Mouse (Mus musculus): ENCODE data around the gene Ryr1. TPM values are rescaled to one million over a fixed set of nuclear protein-coding genes. Genes with fewer than 3 reads are reported as not detected.
"Not testable (repeated sequence)": the region's sequence is repeated elsewhere in the genome, so short reads cannot be mapped to it uniquely, and the experiment has no call there.

The Ryr1 gene
- total RNA-seq, 2 experiments from 2014 or later: 1,495 to 1,823 TPM

DNA sequence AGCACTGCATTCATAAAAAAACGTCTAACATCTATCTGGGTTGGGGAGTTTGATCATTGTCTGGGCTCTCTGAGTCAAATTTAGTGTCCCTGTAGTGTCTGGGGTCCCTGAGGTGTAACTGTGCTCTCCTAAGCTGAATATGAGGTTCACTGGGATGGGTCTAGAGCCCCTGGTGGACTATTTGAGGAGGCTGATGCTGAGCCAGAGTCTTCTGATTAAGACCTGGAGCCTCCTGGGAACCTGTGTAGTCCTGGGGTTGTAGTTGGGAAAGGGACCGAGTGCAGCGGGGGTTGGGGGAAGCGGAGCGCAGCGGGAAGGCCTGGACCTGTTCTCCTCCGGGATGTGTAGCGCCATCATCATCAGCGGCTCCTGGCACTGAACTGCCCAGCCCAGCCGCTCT is 38.1 kb downstream of the Ryr1 start:
- intact Hi-C loops (cut with DNase I): no loop called here

DNA sequence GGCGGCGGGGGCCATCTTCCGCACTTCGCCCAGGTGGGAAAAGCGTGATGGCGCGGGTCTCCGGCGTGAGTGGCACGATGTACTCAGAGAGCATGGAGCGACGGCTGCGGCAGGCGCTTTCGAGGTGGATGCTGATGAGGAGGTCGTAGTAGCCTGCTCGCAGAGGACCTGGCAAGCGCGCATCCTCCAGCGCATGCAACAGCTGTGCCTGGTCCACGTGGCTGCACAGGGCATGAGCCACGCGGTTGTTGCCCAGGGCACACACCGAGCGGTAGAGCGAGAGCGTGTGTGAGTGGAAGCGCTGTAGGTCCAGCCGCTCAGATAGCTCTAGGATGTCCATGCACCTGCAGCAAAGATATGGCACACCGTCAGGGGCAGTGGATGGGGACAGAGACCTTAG is 39.0 kb downstream of the Ryr1 start:
- intact Hi-C loops (cut with DNase I): no loop called here

More for the DNA sequence above, 38.1 kb downstream of the Ryr1 start:
- no peak for DNase-seq

DNA sequence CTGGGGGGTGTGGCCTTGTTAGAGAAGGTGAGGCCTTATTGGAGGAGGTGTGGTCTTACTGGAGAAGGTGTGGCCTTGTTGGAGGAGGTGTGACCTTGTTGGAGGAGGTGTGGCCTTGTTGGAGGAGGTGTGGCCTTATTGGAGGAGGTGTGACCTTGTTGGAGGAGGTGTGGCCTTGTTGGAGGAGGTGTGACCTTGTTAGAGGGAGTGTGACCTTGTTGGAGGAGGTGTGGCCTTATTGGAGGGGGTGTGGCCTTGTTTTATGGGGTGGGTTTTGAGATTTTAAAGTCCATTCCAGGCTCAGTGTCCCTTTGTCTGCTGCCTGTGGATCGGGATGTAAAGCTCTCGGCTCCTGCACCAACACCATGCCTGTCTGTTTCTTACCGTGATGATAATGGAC is 40.6 kb downstream of the Ryr1 start:
- DNase-seq: no peak
- intact Hi-C loops (cut with DNase I): no loop called here

More for the DNA sequence above, 39.0 kb downstream of the Ryr1 start:
- no peak for DNase-seq

DNA sequence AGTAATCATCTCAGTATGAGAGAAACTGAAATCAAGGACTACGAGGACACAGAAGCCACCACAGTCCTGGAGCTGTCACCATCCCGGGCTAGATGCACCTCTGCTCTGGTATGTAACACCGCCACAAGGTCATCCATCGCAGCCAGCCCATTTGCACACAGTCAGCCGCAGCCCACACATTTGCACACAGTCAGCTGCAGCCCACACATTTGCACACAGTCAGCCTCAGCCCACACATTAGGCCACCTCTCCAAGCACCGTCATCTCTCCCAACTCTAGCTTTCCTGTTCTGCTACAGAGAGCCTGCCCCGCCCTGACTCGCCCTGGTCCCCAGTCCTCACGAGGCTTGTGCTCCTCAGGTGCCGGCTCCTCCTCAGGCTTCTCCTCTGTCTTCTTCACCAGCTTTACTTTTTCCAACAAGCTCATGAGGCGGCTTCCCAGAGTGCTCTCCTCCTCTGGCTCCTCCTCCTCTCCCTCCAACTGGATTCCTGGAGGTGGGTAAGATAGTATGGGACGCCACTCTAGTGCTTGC is 45.5 kb downstream of the Ryr1 start:
- intact Hi-C loops (cut with DNase I): no loop called here

GRCm38 (mm10) chr7:29076977-29077376 is 48.0 kb downstream of the Ryr1 start:
- intact Hi-C loops (cut with DNase I): no loop called here
- DNase-seq: no peak

More for the DNA sequence above, 45.5 kb downstream of the Ryr1 start:
- no peak for DNase-seq

DNA sequence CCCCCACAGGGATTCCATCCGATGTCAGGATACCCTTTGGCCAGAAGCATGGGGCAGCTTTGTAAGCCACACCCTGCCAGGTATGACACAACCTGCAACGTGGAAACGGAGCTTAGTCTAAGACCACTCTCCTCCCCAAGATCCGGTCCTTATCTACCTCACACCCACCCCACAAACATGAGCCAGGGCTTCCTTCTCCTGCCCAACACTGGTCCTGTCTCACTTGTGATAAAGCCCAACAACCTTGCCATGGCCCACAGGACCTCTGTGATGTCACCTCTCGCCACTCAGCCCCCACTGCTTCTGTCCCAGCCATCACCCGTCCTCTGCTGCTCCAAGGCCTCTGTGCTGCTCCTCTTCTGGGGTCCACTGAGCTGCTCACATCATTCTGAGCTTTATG is 49.8 kb downstream of the Ryr1 start:
- no peak for DNase-seq
- intact Hi-C loops (cut with DNase I): no loop called here

DNA sequence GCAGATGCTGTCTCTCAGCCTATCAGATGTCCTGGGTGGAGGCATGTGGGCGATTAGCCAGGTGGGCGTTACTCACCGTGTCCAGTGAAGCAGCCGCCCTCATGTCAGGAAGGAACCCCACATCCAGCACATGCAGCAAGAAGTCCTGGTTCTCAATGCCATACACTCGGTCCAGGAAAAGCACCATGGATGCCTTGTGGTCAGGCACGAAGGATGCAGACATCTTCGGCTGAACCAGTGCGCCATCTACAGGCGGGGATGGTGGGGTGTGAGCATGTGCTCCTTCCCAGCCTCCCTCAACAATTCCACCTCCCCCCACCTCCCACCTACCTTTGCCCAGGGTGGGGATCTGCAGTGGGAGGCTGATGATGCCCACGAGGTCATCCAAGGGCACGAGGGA is 52.3 kb downstream of the Ryr1 start:
- DNase-seq: no peak
- intact Hi-C loops (cut with DNase I): no loop called here

DNA sequence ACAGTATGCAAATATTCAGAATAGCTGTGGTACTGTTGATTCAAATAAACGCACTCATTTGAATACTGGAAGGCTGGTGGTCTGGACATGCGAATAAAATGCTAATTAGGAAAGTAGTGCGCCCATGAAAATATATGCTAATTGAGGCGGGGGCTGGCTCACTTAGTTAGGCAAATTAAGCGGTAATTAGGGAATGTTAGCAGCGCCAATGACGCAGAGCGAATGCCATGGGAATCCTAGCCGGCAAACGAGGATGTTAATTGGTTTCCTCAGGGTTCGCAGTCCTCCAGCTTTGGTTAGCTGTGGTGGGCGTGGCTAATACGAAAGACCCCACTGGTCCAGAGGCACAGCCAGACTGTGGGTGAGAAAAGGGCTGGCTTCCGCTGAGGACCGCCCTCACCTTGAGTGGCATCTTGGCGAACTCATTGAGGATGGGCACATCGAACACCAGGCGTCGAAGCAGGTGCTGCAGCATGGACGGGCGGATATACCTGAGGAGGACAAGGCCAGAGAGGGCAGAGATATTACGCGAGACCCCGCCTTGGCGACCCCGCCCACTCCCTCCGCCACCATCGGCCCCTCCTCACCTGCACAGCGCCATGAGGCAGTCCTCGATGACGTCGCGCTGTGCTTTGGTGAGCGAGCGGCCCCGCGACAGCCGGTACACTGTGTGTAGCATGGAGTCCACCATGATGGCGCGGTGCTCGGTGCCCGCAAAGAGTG is 53.6 kb downstream of the Ryr1 start:
- intact Hi-C loops (cut with DNase I): no loop called here
- no peak for DNase-seq

GRCm38 (mm10) chr7:29070364-29071168 is 54.4 kb downstream of the Ryr1 start:
- intact Hi-C loops (cut with DNase I): no loop called here
- no peak for DNase-seq

GRCm38 (mm10) chr7:29067758-29068157 is 57.2 kb downstream of the Ryr1 start:
- no peak for DNase-seq

DNA sequence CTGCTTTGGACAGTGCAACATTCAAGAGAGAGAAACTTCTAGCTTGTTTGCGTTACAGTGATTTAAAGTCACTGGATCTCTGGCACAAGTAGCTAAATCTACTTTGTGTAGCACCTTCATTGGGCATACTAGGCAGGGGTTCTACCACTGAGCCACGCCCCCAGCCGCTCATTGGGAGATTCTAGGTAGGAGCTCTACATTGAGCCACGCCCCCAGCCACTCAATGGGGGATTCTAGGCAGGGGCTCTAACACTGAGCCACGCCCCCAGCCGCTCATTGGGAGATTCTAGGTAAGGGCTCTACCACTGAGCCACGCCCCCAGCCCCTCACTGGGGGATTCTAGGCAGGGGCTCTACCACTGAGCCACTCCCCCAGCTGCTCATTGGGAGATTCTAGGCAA is 61.5 kb downstream of the Ryr1 start:
- intact Hi-C loops (cut with DNase I); DNase-seq: not testable (repeated sequence)

More at GRCm38 (mm10) chr7:29067758-29068157, 57.2 kb downstream of the Ryr1 start:
- intact Hi-C loops (cut with DNase I): no loop called here

DNA sequence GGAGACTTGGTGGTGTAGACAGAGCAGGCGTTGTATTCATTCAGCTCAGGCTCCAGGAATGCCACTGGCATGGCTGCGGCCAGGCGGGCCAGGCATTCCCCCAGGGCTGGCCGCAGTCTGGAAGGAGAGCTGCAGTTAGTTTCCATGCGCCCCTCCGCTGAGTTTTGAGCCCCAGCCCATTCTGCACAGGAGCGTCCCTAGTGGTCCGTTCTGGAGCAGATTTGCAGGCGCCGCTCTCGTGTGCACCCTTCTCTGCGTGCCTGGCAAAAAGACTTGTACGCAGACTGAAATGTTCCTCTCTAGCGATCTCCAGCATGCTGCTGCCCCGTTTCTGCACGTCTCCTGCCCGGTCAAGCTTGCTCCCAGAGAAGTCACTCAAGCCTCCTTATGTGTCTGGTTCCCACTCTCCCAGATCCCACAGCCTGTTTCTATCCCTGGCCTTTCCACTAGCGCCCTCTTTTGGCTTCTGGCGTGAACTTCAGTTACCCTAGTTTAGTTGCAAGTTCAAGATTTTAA is 63.4 kb downstream of the Ryr1 start:
- DNase-seq: no peak
- intact Hi-C loops (cut with DNase I): no loop called here

DNA sequence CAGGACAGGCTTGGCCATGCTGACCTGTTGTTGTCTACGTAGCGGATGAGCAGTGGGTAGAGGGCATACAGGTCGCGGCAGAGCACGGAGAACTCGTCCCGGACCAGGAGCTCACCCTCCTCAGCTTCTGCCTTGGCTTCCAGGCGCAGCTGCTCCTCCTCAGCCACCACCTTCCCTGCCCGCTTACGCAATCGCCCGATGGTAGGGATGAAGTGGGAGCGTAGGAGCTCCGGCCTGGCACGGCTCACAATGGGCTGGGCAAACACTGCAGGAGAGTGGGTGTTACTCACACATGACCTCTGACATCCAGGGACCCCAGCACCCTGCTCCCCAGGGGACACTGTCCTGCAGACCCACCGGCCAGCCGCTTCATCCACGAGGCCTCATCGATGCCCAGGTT is 65.5 kb downstream of the Ryr1 start:
- intact Hi-C loops (cut with DNase I): no loop called here
- no peak for DNase-seq

GRCm38 (mm10) chr7:29052821-29053220 is 72.2 kb downstream of the Ryr1 start:
- intact Hi-C loops (cut with DNase I): no loop called here
- DNase-seq: no peak

- intact Hi-C loops (cut with DNase I): no loop called here
- DNase-seq: no peak
Observed at GRCm38 (mm10) chr7:29050797-29051196, 74.2 kb downstream of the Ryr1 start.

DNA sequence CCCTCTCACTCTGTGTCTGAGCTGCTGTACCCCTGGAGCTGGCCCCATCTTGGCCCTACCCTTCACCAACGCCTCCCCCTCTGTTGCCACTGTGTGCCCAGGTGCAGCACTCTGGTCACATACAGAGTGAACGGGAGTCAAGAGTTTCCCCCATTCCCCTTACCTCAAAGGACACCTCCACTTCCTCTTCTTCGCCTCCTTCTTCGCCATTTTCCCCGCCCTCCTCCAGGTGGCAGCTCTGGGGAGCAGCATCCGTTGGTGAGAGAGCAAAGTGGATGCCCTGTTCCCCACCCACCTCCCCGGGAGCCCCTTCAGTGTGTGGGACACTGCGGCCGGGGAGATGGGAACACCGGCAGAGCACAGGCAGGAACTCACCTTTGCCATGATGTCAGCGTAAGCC is 76.4 kb downstream of the Ryr1 start:
- no peak for DNase-seq
- intact Hi-C loops (cut with DNase I): no loop called here

- intact Hi-C loops (cut with DNase I): no loop called here
- DNase-seq: no peak
Observed at GRCm38 (mm10) chr7:29048070-29048469, 76.9 kb downstream of the Ryr1 start.

DNA sequence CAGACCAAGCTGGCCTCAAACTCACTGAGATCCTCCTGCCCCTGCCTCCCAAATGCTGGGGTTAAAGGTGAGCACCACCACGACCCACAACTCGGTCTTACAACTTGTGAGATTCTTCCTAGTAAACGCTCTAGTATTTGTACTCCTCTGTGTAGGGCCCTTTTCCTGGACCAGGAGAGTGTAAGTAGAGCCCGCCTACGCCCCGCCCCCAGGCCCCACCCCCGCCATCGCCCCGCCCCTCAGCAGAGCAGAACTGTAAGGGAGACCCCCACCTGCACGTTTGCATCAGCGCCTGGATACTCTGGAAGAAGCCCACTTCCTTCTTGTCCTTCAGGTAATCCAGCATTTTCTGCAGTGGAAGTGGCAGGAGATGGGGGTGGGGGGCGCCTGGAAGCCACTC is 78.4 kb downstream of the Ryr1 start:
- DNase-seq: no peak
- intact Hi-C loops (cut with DNase I): no loop called here

GRCm38 (mm10) chr7:29044302-29044701 is 80.7 kb downstream of the Ryr1 start:
- intact Hi-C loops (cut with DNase I): no loop called here
- no peak for DNase-seq

- DNase-seq: no peak
- intact Hi-C loops (cut with DNase I): no loop called here
Observed at GRCm38 (mm10) chr7:29043674-29044057, 81.3 kb downstream of the Ryr1 start.

DNA sequence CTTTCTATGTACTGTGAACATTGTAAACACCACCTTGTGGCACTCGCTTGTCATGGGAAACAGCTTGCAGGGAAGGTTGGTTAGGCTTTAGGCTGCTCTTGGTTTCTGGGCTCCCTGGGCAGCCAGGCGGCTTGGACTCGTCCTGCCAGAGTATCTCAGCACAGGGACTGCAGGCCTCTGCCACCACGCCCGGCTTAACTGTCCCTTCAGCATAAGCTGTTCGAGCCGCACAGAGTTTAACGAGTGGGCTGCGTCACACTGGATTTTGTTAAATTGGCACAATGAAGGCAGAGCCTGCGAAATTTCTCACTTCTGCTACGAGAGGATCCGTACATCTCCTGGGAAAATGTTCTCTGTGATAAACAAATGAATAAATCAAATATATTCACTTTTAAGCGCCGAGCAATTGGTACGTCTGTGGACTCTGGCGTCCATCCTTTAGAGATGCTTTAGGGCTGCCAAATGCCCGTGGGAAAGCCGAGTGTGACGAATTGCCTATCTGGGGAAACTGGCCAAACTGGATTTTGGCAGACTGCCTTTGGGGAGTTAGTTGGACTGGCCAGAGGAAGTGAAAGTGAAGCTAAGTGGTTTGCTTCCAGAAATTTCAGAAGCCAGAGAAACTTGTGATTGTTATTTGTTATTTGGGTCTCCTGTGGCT is 81.8 kb downstream of the Ryr1 start:
- DNase-seq: peak; percentile 61 to 71
- intact Hi-C loops (cut with DNase I): no loop called here

All from gastrocnemius, postnatal 36 days (tissue).